ENCODE assay signal across 8 mouse cellular contexts in genomic region chr11:118436471-118436935, GRCm38 (mm10). TPM values are rescaled to one million over a fixed set of nuclear protein-coding genes. Genes with fewer than 3 reads are reported as not detected.
DNase-seq lines count a peak whose midpoint lies in the region; ATAC-seq and TF ChIP-seq lines count a peak whose summit lies in the region.
"Had no signal": no experiment of that assay in that cellular context is flagged by ENCODE, and none has a peak within 500 bp of the region (broad histone marks: within the 10 kb centered on the region; RNA-seq: fewer than 3 reads in every experiment).

No protein-coding gene starts in this region.

- peak; percentile 39 for TF ChIP-seq CTCF in left cerebral cortex, adult 2 months (IDR thresholded peaks at IDR 0.05)
- TF ChIP-seq CTCF in brain, embryonic 14.5 days (IDR thresholded peaks at IDR 0.05; ENCODE audit: borderline replicate concordance, extremely low read depth, insufficient read depth, insufficient read length), result peak; percentile 40; the same call in 1 of the 2 replicates
- TF ChIP-seq CTCF in cortical plate, adult 2 months (IDR thresholded peaks at IDR 0.05; ENCODE audit: extremely low read depth, insufficient read depth, low read length), result 0 out of 2 replicates have a peak, but pooled peaks have one; percentile 24

- no peak overlapping the region for H3K27ac ChIP-seq in left cerebral cortex, adult 2 months
- H3K27ac ChIP-seq in cortical plate, adult 2 months (ENCODE audit: insufficient read depth, low read length), result no peak overlapping the region
- H3K27ac ChIP-seq: limb, embryonic 15.5 days had no signal

- intact Hi-C loops in left cerebral cortex, adult 2 months (cut with DNase I), result no loop called here

- H3K4me1 ChIP-seq in cortical plate, adult 2 months (ENCODE audit: control insufficient read depth, insufficient read depth, low read length), result peaks cover 2% of the 10 kb centered on the region; the same call in 1 of the 2 replicates

- no peak for TF ChIP-seq POLR2A in brain, embryonic 14.5 days (IDR thresholded peaks at IDR 0.05; ENCODE audit: borderline replicate concordance, extremely low read depth, insufficient read depth, insufficient read length, poor library complexity, severe bottlenecking)
- no peak for TF ChIP-seq POLR2A in cortical plate, adult 2 months (IDR thresholded peaks at IDR 0.05; ENCODE audit: extremely low read depth, insufficient read depth, low read length)

- ATAC-seq in erythroid progenitor cell, adult 5-6 weeks (replicated peaks; ENCODE audit: low FRiP score, poor library complexity, severe bottlenecking), result no peak

- no peak for DNase-seq in left cerebral cortex, adult 2 months (ENCODE audit: extremely low spot score in 1 of 2, low spot score in 2 of 2)
- DNase-seq in left cerebral cortex, adult 11 months (ENCODE audit: low spot score), result no peak
- peak; percentile 82 for DNase-seq in brain, embryonic 14.5 days (ENCODE audit: low read depth)
- peak; percentile 79 to 85 for DNase-seq in kidney, postnatal 36 days
- no peak for DNase-seq in testis, postnatal 10 days (ENCODE audit: low spot score)

- no peak overlapping the region for H3K4me3 ChIP-seq in left cerebral cortex, adult 2 months
- H3K4me3 ChIP-seq in cortical plate, adult 2 months (ENCODE audit: insufficient read depth, low read length), result no peak overlapping the region
- H3K4me3 ChIP-seq: limb, embryonic 15.5 days had no signal

RNA-seq across cellular contexts. Expression of gene C1qtnf1, which starts 8.5 kb away (rescaled TPM):
- total RNA-seq in left cerebral cortex, adult 2 months (2021), result 1 to 10 TPM; 3.3 to 4.8 TPM
- polyA plus RNA-seq in brain, embryonic 14.5 days (2012; rRNA removed), result 4.6 and 5.9 TPM in 2 replicates
- 3.0 and 3.4 TPM in 2 replicates for polyA plus RNA-seq in cortical plate, adult 2 months (2012; rRNA removed)
- not detected in 2 replicates for total RNA-seq in erythroid progenitor cell, adult 5-6 weeks (2015; ENCODE audit: low replicate concordance)
- total RNA-seq in erythroid progenitor cell, adult 5-6 weeks (2017; ENCODE audit: low replicate concordance), result not detected in 2 replicates

RNA-seq across cellular contexts. Expression of gene Cant1, which starts 17.6 kb away (rescaled TPM):
- total RNA-seq in left cerebral cortex, adult 2 months (2021), result 10 to 100 TPM; 37.9 to 41.0 TPM
- polyA plus RNA-seq in brain, embryonic 14.5 days (2012; rRNA removed), result 38.8 and 45.7 TPM in 2 replicates
- 36.9 and 39.0 TPM in 2 replicates for polyA plus RNA-seq in cortical plate, adult 2 months (2012; rRNA removed)
- 5.4 and 8.0 TPM in 2 replicates for total RNA-seq in erythroid progenitor cell, adult 5-6 weeks (2015; ENCODE audit: low replicate concordance)
- 6.9 and 11.3 TPM in 2 replicates for total RNA-seq in erythroid progenitor cell, adult 5-6 weeks (2017; ENCODE audit: low replicate concordance)

RNA-seq across cellular contexts. Expression of gene Lgals3bp, which starts 34.6 kb away (rescaled TPM):
- total RNA-seq in left cerebral cortex, adult 2 months (2021), result 10 to 100 TPM; 17.1 to 20.0 TPM
- 5.6 and 7.0 TPM in 2 replicates for polyA plus RNA-seq in brain, embryonic 14.5 days (2012; rRNA removed)
- polyA plus RNA-seq in cortical plate, adult 2 months (2012; rRNA removed), result 29.1 and 37.5 TPM in 2 replicates
- 31.9 and 57.7 TPM in 2 replicates for total RNA-seq in erythroid progenitor cell, adult 5-6 weeks (2015; ENCODE audit: low replicate concordance)
- 21.6 and 56.7 TPM in 2 replicates for total RNA-seq in erythroid progenitor cell, adult 5-6 weeks (2017; ENCODE audit: low replicate concordance)

RNA-seq across cellular contexts. Expression of gene Engase, which starts 40.1 kb away (rescaled TPM):
- 10 to 100 TPM; 11.0 to 12.4 TPM for total RNA-seq in left cerebral cortex, adult 2 months (2021)
- polyA plus RNA-seq in brain, embryonic 14.5 days (2012; rRNA removed), result 7.4 and 8.1 TPM in 2 replicates
- polyA plus RNA-seq in cortical plate, adult 2 months (2012; rRNA removed), result 10.3 and 12.0 TPM in 2 replicates
- total RNA-seq in erythroid progenitor cell, adult 5-6 weeks (2015; ENCODE audit: low replicate concordance), result not detected in 2 replicates
- 9.4 TPM in 1 of 2 replicates, not detected in the other for total RNA-seq in erythroid progenitor cell, adult 5-6 weeks (2017; ENCODE audit: low replicate concordance)

Comparison
In these comparisons a context has a peak if more than half of its experiments do, and no peak if none do; other contexts are left out.
1. DNase-seq: peak in brain, embryonic 14.5 days (single experiment) and kidney, postnatal 36 days (2 of 2); none in left cerebral cortex, adult 2 months (0 of 2), left cerebral cortex, adult 11 months (single experiment) and testis, postnatal 10 days (single experiment).
2. RNA of gene C1qtnf1, which starts 8.5 kb away (total RNA-seq): 3.3 to 4.8 TPM in left cerebral cortex, adult 2 months; not detected in erythroid progenitor cell, adult 5-6 weeks; every median in the first group is over 4 times any median in the second.
3. Peak in every context shown above with its lines, with median percentiles within 50 percentile points of each other: CTCF ChIP-seq.